Mouse (Mus musculus) midbrain, embryonic 12.5 days (tissue): ENCODE results near the gene Gm20388. TPM values are rescaled to one million over a fixed set of nuclear protein-coding genes. Genes with fewer than 3 reads are reported as not detected.

Source experiments
- ATAC-seq: fragments of 200-750 bp; cut with Nextera tagmentation; 2 replicates; pipeline ENCODE4 v1.8.0; 2017; ENCODE audit warnings: low read depth, moderate TSS enrichment, moderate library complexity; ENCODE audit not compliant: low FRiP score
- H3K27ac ChIP-seq: fragments of 300-500 bp; sonication (generic); replicated peaks from 2 replicates; pipeline ENCODE4 v1.5.1; 2016; ENCODE audit warnings: mild to moderate bottlenecking
- H3K27me3 ChIP-seq: fragments of 300-500 bp; sonication (generic); 2 replicates; pipeline ENCODE4 v1.6.1; 2016; ENCODE audit warnings: mild to moderate bottlenecking
- H3K36me3 ChIP-seq: fragments of 300-500 bp; sonication (generic); 2 replicates; pipeline ENCODE4 v1.6.1; 2016
- H3K4me1 ChIP-seq: fragments of 300-500 bp; sonication (generic); 2 replicates; pipeline ENCODE4 v1.6.1; 2016
- H3K4me2 ChIP-seq: fragments of 300-500 bp; sonication (generic); replicated peaks from 2 replicates; pipeline ENCODE4 v1.6.1; 2016; ENCODE audit warnings: mild to moderate bottlenecking, moderate library complexity
- H3K4me3 ChIP-seq: fragments of 300-500 bp; sonication (generic); 2 replicates; pipeline ENCODE4 v1.5.1; 2016; ENCODE audit warnings: mild to moderate bottlenecking
- H3K9ac ChIP-seq: fragments of 300-500 bp; sonication (generic); replicated peaks from 2 replicates; pipeline ENCODE4 v1.6.1; 2016; ENCODE audit warnings: mild to moderate bottlenecking, moderate library complexity
- H3K9me3 ChIP-seq: fragments of 300-500 bp; sonication (generic); 2 replicates; pipeline ENCODE4 v1.6.1; 2016; ENCODE audit warnings: mild to moderate bottlenecking
- WGBS: fragments of 180-500 bp; shearing (Covaris S2); methylation state at CpG from one replicate; pipeline ENCODE4 v1.1.7; 2016; 5-methylcytosine and 5-hydroxymethylcytosine counted together
- polyA plus RNA-seq: library from polyadenylated mRNA; unstranded; fragments of >200 nt; fragmentation: Nextera tagmentation; extraction: Ambion mirVana; gene quantifications from 2 replicates; pipeline ENCODE4 v1.2.1, GENCODE M21; 2016

Gene Gm20388
- polyA plus RNA-seq, 1 experiment from 2014 or later: not detected

DNA sequence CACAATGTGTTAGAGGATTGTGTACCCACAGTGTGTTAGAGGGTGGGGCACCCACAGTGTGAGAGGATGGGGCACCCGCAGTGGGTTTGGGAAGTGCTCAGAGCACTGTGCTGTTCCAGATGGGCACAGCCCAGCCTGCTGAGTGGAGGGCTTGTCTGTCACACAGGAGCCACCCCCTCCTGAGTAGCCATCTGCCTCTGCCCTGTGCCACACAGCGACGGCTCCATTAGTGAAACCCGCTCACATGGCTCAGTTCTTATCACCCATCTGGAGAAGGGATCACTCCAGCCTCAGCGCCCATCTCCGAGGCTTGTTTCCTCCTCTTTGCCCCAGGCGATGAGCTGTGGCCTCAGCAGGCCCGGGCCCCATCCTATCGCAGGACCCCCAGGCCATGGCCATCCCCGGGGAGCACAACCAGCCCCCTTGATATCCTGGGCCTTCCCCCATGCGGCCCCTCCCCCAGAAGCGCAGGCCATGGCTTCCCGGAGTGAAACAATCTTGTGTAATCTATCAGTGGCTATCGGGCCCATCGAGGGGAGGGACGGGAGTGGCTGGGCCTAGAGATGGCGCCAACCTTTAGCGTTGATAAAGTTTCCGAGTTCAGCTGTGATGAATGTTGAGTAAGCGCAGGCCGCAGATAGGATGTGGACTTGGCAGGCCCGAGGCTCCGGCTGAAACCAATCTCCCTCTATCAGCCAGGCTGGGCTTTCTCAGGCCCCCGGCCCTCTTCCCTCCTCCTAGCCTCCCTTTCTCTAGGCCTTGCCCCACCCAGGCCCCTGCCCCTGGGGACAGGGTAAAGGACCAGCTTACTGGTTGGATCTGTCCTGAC, 2385.7 kb downstream of the Gm20388 start:
- peaks cover 49% of the 10 kb centered on the region for H3K4me1 ChIP-seq
- peak; percentile 38 for ATAC-seq
- H3K9me3 ChIP-seq: no peaks in the 10 kb centered on the region
- H3K27me3 ChIP-seq: no peaks in the 10 kb centered on the region
- peak overlapping the region; percentile 54 for H3K27ac ChIP-seq
- H3K4me2 ChIP-seq: no peak overlapping the region
- WGBS: 49% methylated on average over 24 of the region's 24 CpGs
- H3K9ac ChIP-seq: no peak overlapping the region; the same call in 1 of the 2 replicates
- H3K4me3 ChIP-seq: no peak overlapping the region
- H3K36me3 ChIP-seq: no peaks in the 10 kb centered on the region

DNA sequence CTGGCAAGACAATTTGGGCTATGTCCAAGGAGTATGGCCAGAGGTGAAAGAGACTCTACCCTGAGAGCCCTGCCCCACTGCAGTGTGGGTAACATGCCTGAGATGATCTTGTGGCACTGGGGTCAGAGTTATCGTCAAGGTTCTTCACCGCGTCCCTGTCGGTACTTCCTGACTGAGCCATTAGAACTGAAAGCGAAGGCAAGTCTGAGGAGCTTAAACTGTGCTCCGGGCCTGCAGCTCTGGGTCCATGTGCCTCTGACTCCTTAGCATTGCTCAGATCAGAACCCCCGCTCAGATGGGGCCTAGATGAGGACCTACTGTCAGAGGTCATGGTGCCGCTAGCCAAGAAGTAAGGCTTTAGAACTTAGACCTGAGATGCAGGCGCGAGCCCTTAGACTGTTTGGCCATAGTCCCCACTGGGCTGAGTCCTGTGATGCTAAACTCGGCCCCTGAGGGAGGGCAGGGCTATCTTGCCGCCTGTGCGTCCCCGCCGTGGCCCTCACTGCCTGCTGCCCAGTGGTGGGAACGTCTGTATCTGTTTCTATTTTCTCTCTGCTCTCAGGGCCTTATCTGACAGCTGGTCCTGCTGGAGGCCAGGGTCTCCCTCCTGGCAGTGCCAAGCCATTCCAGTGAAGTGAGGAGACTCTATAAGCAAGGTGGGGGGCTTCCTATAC, 2389.1 kb downstream of the Gm20388 start:
- H3K36me3 ChIP-seq: no peaks in the 10 kb centered on the region
- H3K4me2 ChIP-seq: no peak overlapping the region
- no peaks in the 10 kb centered on the region for H3K9me3 ChIP-seq
- H3K9ac ChIP-seq: no peak overlapping the region
- H3K4me1 ChIP-seq: peaks cover 46% of the 10 kb centered on the region
- no peaks in the 10 kb centered on the region; the same call in 1 of the 2 replicates for H3K27me3 ChIP-seq
- no peak overlapping the region for H3K4me3 ChIP-seq
- ATAC-seq: no peak
- 71% methylated on average over 16 of the region's 16 CpGs for WGBS
- H3K27ac ChIP-seq: peak overlapping the region; percentile 64

DNA sequence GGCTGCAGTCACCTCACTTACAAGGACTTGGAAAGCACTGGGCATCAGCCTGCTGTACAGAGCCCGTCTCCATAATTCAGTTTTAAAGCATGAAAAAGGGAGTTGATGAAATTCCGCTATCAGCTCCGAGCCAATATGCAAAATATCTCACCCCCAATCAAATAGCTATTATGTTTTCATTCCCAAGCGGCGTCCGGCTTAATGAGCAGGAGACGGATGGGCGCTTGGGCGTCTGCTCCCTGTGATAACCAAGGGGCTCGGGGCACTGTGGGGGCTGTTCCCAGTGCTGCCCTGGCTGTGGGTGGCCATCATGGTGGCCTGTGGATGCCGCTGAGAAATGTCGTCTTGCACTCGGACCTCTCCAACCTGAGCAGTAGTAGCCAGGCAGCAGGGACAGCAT, 2390.4 kb downstream of the Gm20388 start:
- peaks cover 36% of the 10 kb centered on the region for H3K4me1 ChIP-seq
- 73% methylated on average over 13 of the region's 13 CpGs for WGBS
- H3K27ac ChIP-seq: peak overlapping the region; percentile 64

DNA sequence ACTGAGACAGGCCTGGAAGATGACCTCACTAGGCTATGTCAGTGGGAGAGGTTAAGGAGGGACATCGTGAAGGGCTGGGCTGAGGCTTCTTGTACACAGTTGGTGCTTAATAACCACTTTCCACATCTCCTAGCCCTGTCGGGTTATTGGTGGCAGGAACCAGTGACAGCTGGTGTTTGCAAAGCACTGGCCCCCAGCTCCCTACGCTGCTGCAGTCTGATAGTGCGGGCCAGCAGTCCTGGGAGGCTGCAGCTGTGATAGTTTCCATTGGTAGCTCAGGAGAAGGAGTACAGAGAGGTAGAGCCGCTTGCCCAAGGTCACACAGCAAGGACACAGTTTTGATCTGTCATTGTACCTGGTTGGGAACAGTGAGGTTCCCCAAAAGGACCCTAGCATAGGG, 2391.2 kb downstream of the Gm20388 start:
- no peaks in the 10 kb centered on the region for H3K9me3 ChIP-seq
- H3K36me3 ChIP-seq: no peaks in the 10 kb centered on the region
- no peak overlapping the region for H3K9ac ChIP-seq
- peaks cover 28% of the 10 kb centered on the region for H3K4me1 ChIP-seq
- ATAC-seq: no peak
- no peaks in the 10 kb centered on the region; the same call in 1 of the 2 replicates for H3K27me3 ChIP-seq
- no peak overlapping the region for H3K4me3 ChIP-seq
- H3K4me2 ChIP-seq: no peak overlapping the region
- peak overlapping the region; percentile 7 for H3K27ac ChIP-seq
- 84% methylated on average over 5 of the region's 5 CpGs for WGBS

More for the DNA sequence above, 2390.4 kb downstream of the Gm20388 start:
- no peak overlapping the region for H3K4me3 ChIP-seq
- no peak for ATAC-seq
- no peak overlapping the region for H3K4me2 ChIP-seq
- no peak overlapping the region for H3K9ac ChIP-seq
- no peaks in the 10 kb centered on the region; the same call in 1 of the 2 replicates for H3K27me3 ChIP-seq
- no peaks in the 10 kb centered on the region for H3K9me3 ChIP-seq
- H3K36me3 ChIP-seq: no peaks in the 10 kb centered on the region

DNA sequence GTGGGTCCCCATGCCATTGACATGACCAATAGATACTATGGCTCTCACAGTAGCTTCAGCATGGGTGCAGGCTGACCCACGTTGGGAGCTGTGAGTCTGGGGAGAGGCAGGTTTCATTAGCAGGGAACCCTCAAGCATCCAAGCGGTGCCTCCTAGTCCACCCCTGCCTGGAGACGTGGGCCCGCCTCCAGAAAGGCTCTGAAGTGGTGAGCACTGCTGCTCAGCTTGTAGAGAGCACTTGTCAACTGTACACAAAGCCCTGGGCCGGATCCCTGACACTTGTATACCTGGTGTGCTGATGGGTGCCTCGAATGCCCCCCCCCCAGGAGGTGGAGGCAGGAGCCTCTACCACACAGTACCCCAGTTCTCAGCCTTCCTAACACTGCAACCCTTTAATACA, 2392.8 kb downstream of the Gm20388 start:
- Histone ChIP-seq H3K9me3 (no peaks in the 10 kb centered on the region), H3K9ac (no peak overlapping the region), H3K36me3 (no peaks in the 10 kb centered on the region), H3K4me2 (no peak overlapping the region), H3K4me3 (no peak overlapping the region), H3K27ac (no peak overlapping the region), H3K27me3 (no peaks in the 10 kb centered on the region; the same call in 1 of the 2 replicates), H3K4me1 (peaks cover 18% of the 10 kb centered on the region; the same call in 1 of the 2 replicates)
- WGBS: 67% methylated on average over 6 of the region's 6 CpGs
- ATAC-seq: no peak

DNA sequence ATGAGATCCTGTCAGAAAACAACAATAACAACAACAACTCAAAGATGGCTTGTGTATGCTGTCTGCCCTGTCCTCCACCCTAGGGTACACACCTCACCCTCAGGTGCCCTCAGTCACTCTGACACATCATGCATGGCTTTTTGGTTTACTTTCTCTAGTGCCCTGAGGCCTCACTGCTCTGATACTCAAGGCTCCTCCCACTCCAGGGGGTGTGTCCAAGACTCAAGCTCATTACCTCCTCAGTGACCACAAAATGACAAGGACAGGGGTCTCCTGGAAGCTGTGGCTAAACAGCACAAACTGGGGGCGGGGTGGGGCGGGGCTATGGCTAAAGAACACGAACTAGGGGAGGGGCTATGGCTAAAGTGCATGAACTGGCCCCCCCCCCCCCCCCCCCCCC, 2393.4 kb downstream of the Gm20388 start:
- Histone ChIP-seq H3K4me3 (no peak overlapping the region), H3K36me3 (no peaks in the 10 kb centered on the region), H3K4me1 (peaks cover 15% of the 10 kb centered on the region; the same call in 1 of the 2 replicates), H3K9me3 (no peaks in the 10 kb centered on the region), H3K4me2 (no peak overlapping the region), H3K9ac (no peak overlapping the region), H3K27me3 (no peaks in the 10 kb centered on the region; the same call in 1 of the 2 replicates), H3K27ac (no peak overlapping the region)
- 13% methylated on average over 3 of the region's 3 CpGs for WGBS
- ATAC-seq: no peak

DNA sequence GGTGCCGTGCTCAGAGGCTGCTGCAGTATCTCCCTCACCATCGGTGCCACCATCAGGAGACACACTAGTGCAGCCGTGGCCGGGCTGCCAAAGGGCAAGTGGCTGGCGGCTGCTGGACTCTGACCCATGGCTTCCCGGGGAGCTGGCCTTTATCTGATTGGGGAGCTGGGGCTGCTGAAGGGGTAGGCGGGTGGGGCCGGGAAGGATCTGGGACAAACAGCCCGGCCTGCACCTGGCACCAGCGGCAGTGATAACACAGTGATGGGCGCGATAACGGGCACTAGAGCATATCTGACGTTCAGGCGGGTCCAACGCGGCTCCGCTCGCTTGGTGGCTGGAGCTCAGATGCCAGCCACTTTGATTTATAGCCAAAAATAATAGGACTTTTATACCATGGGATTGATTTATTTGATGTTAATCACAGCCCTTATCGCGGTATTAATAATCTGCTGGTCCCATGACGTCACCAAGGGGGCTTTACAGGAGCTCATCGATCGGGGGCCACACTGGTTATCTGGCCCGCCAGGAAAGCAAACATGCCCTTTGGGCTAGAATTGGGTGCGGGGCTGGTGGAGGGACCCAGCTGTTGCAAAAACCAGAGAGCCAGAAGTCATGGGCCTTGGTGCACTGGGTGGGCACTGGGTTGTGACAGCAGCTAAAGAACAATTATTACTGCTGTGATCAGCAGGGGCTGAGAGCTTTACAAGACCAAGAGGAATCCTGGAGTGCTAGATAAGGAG, 2396.2 kb downstream of the Gm20388 start:
- H3K4me1 ChIP-seq: peaks cover 12% of the 10 kb centered on the region; the same call in 1 of the 2 replicates
- no peak overlapping the region for H3K27ac ChIP-seq
- H3K9me3 ChIP-seq: no peaks in the 10 kb centered on the region
- 78% methylated on average over 26 of the region's 26 CpGs for WGBS
- H3K27me3 ChIP-seq: no peaks in the 10 kb centered on the region; the same call in 1 of the 2 replicates
- no peak overlapping the region for H3K4me3 ChIP-seq
- H3K36me3 ChIP-seq: no peaks in the 10 kb centered on the region
- no peak for ATAC-seq
- H3K4me2 ChIP-seq: no peak overlapping the region
- H3K9ac ChIP-seq: no peak overlapping the region

DNA sequence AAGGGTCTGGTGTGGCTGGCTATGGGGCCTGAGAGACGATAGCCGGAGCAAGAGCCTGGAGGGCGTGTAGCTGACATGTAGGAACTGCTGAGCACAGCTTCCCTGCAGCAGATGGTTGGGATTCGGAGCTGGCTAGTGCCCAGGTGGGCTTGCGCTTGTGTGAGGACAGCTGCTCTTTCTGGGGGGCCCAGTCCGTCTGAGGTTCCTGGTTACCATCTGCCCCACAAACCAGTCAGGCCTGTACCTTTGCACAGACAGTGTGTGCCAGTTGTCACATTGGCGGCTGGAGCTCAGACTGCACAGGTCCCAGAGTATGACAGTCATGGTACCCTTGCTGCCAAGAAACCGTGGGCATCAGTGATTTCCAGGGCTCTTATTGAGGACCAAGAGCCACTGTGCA, 2397.2 kb downstream of the Gm20388 start:
- no peak for ATAC-seq
- Histone ChIP-seq H3K9ac (no peak overlapping the region), H3K4me3 (no peak overlapping the region), H3K27me3 (no peaks in the 10 kb centered on the region; the same call in 1 of the 2 replicates), H3K27ac (0 out of 2 replicates have a peak overlapping the region, but pooled peaks have one; percentile 10), H3K4me1 (peaks cover 7% of the 10 kb centered on the region; the same call in 1 of the 2 replicates), H3K36me3 (no peaks in the 10 kb centered on the region), H3K9me3 (no peaks in the 10 kb centered on the region), H3K4me2 (no peak overlapping the region)
- 88% methylated on average over 8 of the region's 8 CpGs for WGBS

DNA sequence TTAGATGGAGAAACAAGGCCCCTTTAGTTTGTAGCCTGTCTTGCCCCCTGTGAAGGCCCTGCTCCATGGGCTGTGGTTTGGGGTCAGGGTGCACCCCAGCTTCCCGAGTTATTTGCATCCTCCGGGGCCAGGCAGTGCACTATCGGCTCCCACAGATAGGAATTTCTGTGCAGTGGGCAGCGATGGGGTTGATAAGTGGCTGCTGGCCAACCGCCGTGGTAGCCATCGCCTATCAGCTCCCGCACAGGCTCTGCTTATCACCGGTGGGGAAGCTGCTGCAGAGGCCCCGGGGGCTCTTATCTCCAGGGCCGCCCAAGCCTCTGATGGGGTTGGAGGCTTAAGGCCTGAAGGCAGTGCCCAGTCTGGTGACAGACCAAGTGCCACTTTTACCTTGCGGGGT, 2398.6 kb downstream of the Gm20388 start:
- Histone ChIP-seq H3K27me3 (no peaks in the 10 kb centered on the region), H3K27ac (peak overlapping the region; percentile 20), H3K4me3 (no peak overlapping the region), H3K4me1 (peaks cover 9% of the 10 kb centered on the region; the same call in 1 of the 2 replicates), H3K9ac (no peak overlapping the region), H3K9me3 (no peaks in the 10 kb centered on the region), H3K36me3 (no peaks in the 10 kb centered on the region), H3K4me2 (no peak overlapping the region)
- 83% methylated on average over 12 of the region's 12 CpGs for WGBS
- ATAC-seq: no peak

DNA sequence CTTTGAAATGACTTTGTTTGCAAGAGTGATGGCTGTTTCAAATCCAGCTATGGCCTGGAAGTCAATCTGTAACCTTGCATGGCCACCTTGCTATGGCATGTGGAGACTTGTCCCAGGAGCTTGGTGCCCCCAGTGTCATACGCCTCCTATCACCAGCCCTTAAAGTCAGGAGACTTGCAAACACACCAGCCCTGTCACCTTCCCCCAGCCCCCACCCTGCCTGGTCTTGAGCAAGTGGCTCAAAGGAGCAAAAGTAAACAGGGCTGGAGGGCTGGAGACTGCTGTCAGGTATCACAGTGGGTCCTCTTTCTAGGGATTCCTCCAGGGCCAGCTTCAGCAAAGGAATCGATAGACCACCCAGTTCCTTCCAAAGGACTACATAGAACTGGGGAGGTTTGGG, 2400.5 kb downstream of the Gm20388 start:
- WGBS: 88% methylated on average over 2 of the region's 2 CpGs
- H3K27ac ChIP-seq: no peak overlapping the region
- H3K4me3 ChIP-seq: no peak overlapping the region
- ATAC-seq: no peak
- H3K9me3 ChIP-seq: no peaks in the 10 kb centered on the region
- H3K4me1 ChIP-seq: 0 out of 2 replicates have a peak, but pooled peaks cover 6% of the 10 kb centered on the region
- no peaks in the 10 kb centered on the region for H3K27me3 ChIP-seq
- no peak overlapping the region for H3K4me2 ChIP-seq
- no peak overlapping the region for H3K9ac ChIP-seq
- H3K36me3 ChIP-seq: no peaks in the 10 kb centered on the region

DNA sequence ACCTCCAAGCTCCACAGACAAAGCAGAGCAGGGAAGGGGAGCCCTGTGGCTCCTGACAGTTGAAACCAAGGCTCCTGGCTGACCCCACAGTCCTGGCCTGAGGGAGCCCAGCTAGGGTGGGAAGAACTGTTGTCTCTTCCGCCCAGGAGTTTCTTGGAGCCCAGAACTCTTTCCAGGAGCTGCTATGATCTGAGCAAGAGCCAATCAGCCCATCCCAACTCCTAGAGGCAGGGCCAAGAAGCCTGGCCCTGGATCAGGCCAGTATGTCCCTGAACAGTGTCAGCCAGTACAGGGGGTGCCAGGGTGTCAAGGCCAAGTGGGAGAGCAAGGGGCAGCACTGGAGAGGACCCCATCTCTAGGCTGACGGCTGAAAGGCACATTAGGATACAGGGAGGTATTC, 2401.9 kb downstream of the Gm20388 start:
- H3K27ac ChIP-seq: no peak overlapping the region
- H3K4me1 ChIP-seq: peaks cover 12% of the 10 kb centered on the region; the same call in 1 of the 2 replicates

More for the DNA sequence above, 2401.9 kb downstream of the Gm20388 start:
- WGBS: 70% methylated on average over 2 of the region's 2 CpGs
- H3K4me2 ChIP-seq: no peak overlapping the region
- H3K4me3 ChIP-seq: no peak overlapping the region
- no peaks in the 10 kb centered on the region for H3K36me3 ChIP-seq
- no peaks in the 10 kb centered on the region for H3K27me3 ChIP-seq
- no peaks in the 10 kb centered on the region for H3K9me3 ChIP-seq
- no peak overlapping the region for H3K9ac ChIP-seq
- ATAC-seq: no peak
